Mouse (Mus musculus) bone marrow, adult 2 months (tissue): ENCODE results near the gene Rpl18a.

Experiments
- CTCF ChIP-seq: fragments of 200-500 bp; IDR thresholded peaks from 2 replicates; pipeline ENCODE4 v1.5.1; 2011; ENCODE audit warnings: low read length, control low read depth; ENCODE audit not compliant: control insufficient read depth, insufficient read depth
- POLR2A ChIP-seq: fragments of 200-500 bp; IDR thresholded peaks from 2 replicates; pipeline ENCODE4 v1.6.1; 2011; ENCODE audit warnings: low read depth, mild to moderate bottlenecking, control low read depth, low read length, borderline replicate concordance; ENCODE audit not compliant: control insufficient read depth

DNA sequence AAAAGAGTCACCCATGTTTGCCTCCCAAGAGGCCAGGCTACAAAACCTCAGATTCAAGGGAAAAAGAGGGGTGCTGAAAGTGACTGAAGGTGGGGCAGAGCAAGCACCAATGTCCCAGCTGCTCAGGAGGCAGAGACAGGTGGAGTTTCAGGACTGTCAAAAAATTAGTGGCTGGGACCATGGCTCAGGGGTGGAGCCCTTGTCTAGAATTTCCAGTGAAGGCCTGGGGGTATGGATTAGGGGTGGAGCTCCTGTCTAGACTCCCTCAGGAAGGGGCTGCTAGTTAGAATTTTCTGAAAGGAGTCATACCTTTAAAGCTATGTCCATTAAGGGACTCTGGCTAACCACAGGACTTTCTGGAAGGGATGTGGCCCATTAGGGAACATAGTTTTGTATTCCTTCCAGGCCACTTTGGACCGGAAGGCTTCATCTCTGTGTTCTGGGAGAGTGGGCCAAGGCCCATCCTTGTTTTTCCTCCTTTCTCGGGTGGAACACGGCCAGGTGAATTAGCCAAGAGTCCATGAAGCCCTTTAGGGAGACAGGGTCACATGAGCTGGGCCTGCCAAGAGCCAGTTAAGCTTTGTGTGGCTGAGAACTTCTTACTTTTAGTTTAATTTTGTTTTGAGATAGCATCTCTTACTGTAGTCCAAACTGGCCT is 47.8 kb downstream of the Rpl18a start:
- TF ChIP-seq POLR2A = no peak
- TF ChIP-seq CTCF = no peak
